Mouse (Mus musculus): Measurements from ENCODE around the gene Eya3. TPM values are rescaled to one million over a fixed set of nuclear protein-coding genes. Genes with fewer than 3 reads are reported as not detected.
"Not testable (repeated sequence)": the region's sequence is repeated elsewhere in the genome, so short reads cannot be mapped to it uniquely, and the experiment has no call there.

The Eya3 gene
- total and polyA plus RNA-seq, 2 experiments from 2014 or later = 8.3 to 18.7 TPM

- Histone ChIP-seq H3K27me3 (ENCODE audit: insufficient read depth, low read length) (0 out of 2 replicates have a peak, but pooled peaks cover 7% of the 10 kb centered on the region), H3K4me3 (ENCODE audit: low read length) (no peak overlapping the region), H3K4me1 (ENCODE audit: insufficient read depth, low read length) (peaks cover 7% of the 10 kb centered on the region; the same call in 1 of the 2 replicates), H3K4me2 (ENCODE audit: low read depth, low read length) (no peak overlapping the region), H3K9me3 (ENCODE audit: low read length) (no peaks in the 10 kb centered on the region), H3K9ac (replicated peaks; ENCODE audit: low read length) (no peak overlapping the region), H3K36me3 (ENCODE audit: insufficient read depth, low read length) (no peaks in the 10 kb centered on the region), H3K27ac (no peak overlapping the region)
- no peak for ATAC-seq
- TF ChIP-seq CTCF (IDR thresholded peaks at IDR 0.05; ENCODE audit: low read depth) = no peak
- 72% methylated on average over 3 of the region's 3 CpGs for WGBS
- DNase-seq (ENCODE audit: low spot score) = no peak
Measured at GRCm38 (mm10) chr4:132760296-132760695, 121.5 kb downstream of the Eya3 start.

- Histone ChIP-seq H3K36me3 (ENCODE audit: insufficient read depth, low read length) (no peaks in the 10 kb centered on the region), H3K27me3 (ENCODE audit: insufficient read depth, low read length) (0 out of 2 replicates have a peak, but pooled peaks cover 2% of the 10 kb centered on the region), H3K9me3 (ENCODE audit: low read length) (no peaks in the 10 kb centered on the region), H3K27ac (no peak overlapping the region), H3K9ac (replicated peaks; ENCODE audit: low read length) (no peak overlapping the region), H3K4me1 (ENCODE audit: insufficient read depth, low read length) (no peaks in the 10 kb centered on the region), H3K4me3 (ENCODE audit: low read length) (no peak overlapping the region), H3K4me2 (ENCODE audit: low read depth, low read length) (no peak overlapping the region)
- 69% methylated on average over 6 of the region's 6 CpGs for WGBS
- no peak for ATAC-seq
- DNase-seq (ENCODE audit: low spot score) = no peak
- no peak for TF ChIP-seq CTCF (IDR thresholded peaks at IDR 0.05; ENCODE audit: low read depth)
Measured at GRCm38 (mm10) chr4:132762602-132763001, 123.8 kb downstream of the Eya3 start.

GRCm38 (mm10) chr4:132763125-132763524 is 124.3 kb downstream of the Eya3 start:
- H3K9ac ChIP-seq (replicated peaks; ENCODE audit: low read length); H3K36me3 ChIP-seq (ENCODE audit: insufficient read depth, low read length); H3K27ac ChIP-seq; H3K4me3 ChIP-seq (ENCODE audit: low read length); DNase-seq (ENCODE audit: low spot score); ATAC-seq; H3K4me1 ChIP-seq (ENCODE audit: insufficient read depth, low read length); H3K9me3 ChIP-seq (ENCODE audit: low read length); H3K4me2 ChIP-seq (ENCODE audit: low read depth, low read length); H3K27me3 ChIP-seq (ENCODE audit: insufficient read depth, low read length): not testable (repeated sequence)
- WGBS = 80% methylated on average over 3 of the region's 3 CpGs

GRCm38 (mm10) chr4:132767914-132768876 is 129.4 kb downstream of the Eya3 start, which contains the start of gene Rpa2:
Gene Rpa2 (plus strand): TSS chr4:132768332.
- no peaks in the 10 kb centered on the region for H3K9me3 ChIP-seq (ENCODE audit: low read length)
- peak within 1 kb of the TSS; percentile 72 for H3K4me3 ChIP-seq (ENCODE audit: low read length)
- H3K9ac ChIP-seq (replicated peaks; ENCODE audit: low read length) = peak within 1 kb of the TSS; percentile 56
- H3K4me2 ChIP-seq (ENCODE audit: low read depth, low read length) = peak within 1 kb of the TSS; percentile 87
- H3K36me3 ChIP-seq (ENCODE audit: insufficient read depth, low read length) = peaks cover 5% of the 10 kb centered on the region
- under 1% methylated on average over 71 of the region's 71 CpGs for WGBS
- ATAC-seq (peak; percentile 98), DNase-seq (ENCODE audit: low spot score) (peak; percentile 100)
- H3K4me1 ChIP-seq (ENCODE audit: insufficient read depth, low read length) = 0 out of 2 replicates have a peak, but pooled peaks cover 6% of the 10 kb centered on the region
- peak; percentile 26 for TF ChIP-seq CTCF (IDR thresholded peaks at IDR 0.05; ENCODE audit: low read depth)
- no peaks in the 10 kb centered on the region for H3K27me3 ChIP-seq (ENCODE audit: insufficient read depth, low read length)
- H3K27ac ChIP-seq = peak within 1 kb of the TSS; percentile 42

GRCm38 (mm10) chr4:132771776-132772175 is 133.0 kb downstream of the Eya3 start:
- no peak for TF ChIP-seq CTCF (IDR thresholded peaks at IDR 0.05; ENCODE audit: low read depth)
- Histone ChIP-seq H3K4me2 (ENCODE audit: low read depth, low read length) (no peak overlapping the region), H3K4me1 (ENCODE audit: insufficient read depth, low read length) (0 out of 2 replicates have a peak, but pooled peaks cover 6% of the 10 kb centered on the region), H3K36me3 (ENCODE audit: insufficient read depth, low read length) (peaks cover 34% of the 10 kb centered on the region), H3K27me3 (ENCODE audit: insufficient read depth, low read length) (no peaks in the 10 kb centered on the region), H3K9ac (replicated peaks; ENCODE audit: low read length) (no peak overlapping the region), H3K9me3 (ENCODE audit: low read length) (no peaks in the 10 kb centered on the region), H3K4me3 (ENCODE audit: low read length) (no peak overlapping the region), H3K27ac (no peak overlapping the region)
- ATAC-seq (no peak), DNase-seq (ENCODE audit: low spot score) (no peak)
- WGBS = 93% methylated on average over 9 of the region's 9 CpGs

Other genes starting within 250 kb of the Eya3 start
- gene Phactr4, start 216.5 kb upstream of the Eya3 start, total RNA-seq (2014; rRNA removed) = 4.0 and 5.0 TPM in 2 replicates
- 5.2 and 5.4 TPM in 2 replicates for gene Phactr4, start 216.5 kb upstream of the Eya3 start, polyA plus RNA-seq (2015; fragmentation: Nextera tagmentation; extraction: Ambion mirVana)
- gene Med18, start 175.1 kb upstream of the Eya3 start, total RNA-seq (2014; rRNA removed) = 11.4 and 11.6 TPM in 2 replicates
- 12.1 and 13.8 TPM in 2 replicates for gene Med18, start 175.1 kb upstream of the Eya3 start, polyA plus RNA-seq (2015; fragmentation: Nextera tagmentation; extraction: Ambion mirVana)
- gene Sesn2, start 128.5 kb upstream of the Eya3 start, total RNA-seq (2014; rRNA removed) = 22.8 and 25.7 TPM in 2 replicates
- 18.3 and 19.9 TPM in 2 replicates for gene Sesn2, start 128.5 kb upstream of the Eya3 start, polyA plus RNA-seq (2015; fragmentation: Nextera tagmentation; extraction: Ambion mirVana)
- gene Atpif1, start 105.3 kb upstream of the Eya3 start, total RNA-seq (2014; rRNA removed) = 341 and 518 TPM in 2 replicates
- 1,637 and 1,748 TPM in 2 replicates for gene Atpif1, start 105.3 kb upstream of the Eya3 start, polyA plus RNA-seq (2015; fragmentation: Nextera tagmentation; extraction: Ambion mirVana)
- gene Dnajc8, start 103.4 kb upstream of the Eya3 start, total RNA-seq (2014; rRNA removed) = 64.6 and 95.5 TPM in 2 replicates
- gene Dnajc8, start 103.4 kb upstream of the Eya3 start, polyA plus RNA-seq (2015; fragmentation: Nextera tagmentation; extraction: Ambion mirVana) = 142 and 162 TPM in 2 replicates
- gene Ptafr, start 74.9 kb upstream of the Eya3 start, total RNA-seq (2014; rRNA removed) = 0.32 and 0.63 TPM in 2 replicates
- gene Ptafr, start 74.9 kb upstream of the Eya3 start, polyA plus RNA-seq (2015; fragmentation: Nextera tagmentation; extraction: Ambion mirVana) = 0.61 and 0.64 TPM in 2 replicates
- gene Xkr8, start 93.6 kb downstream of the Eya3 start, total RNA-seq (2014; rRNA removed) = 5.6 and 6.2 TPM in 2 replicates
- 5.0 and 7.3 TPM in 2 replicates for gene Xkr8, start 93.6 kb downstream of the Eya3 start, polyA plus RNA-seq (2015; fragmentation: Nextera tagmentation; extraction: Ambion mirVana)
- gene Smpdl3b, start 118.3 kb downstream of the Eya3 start, total RNA-seq (2014; rRNA removed) = 0.47 and 1.0 TPM in 2 replicates
- 0.98 and 1.4 TPM in 2 replicates for gene Smpdl3b, start 118.3 kb downstream of the Eya3 start, polyA plus RNA-seq (2015; fragmentation: Nextera tagmentation; extraction: Ambion mirVana)
- gene Rpa2, start 129.3 kb downstream of the Eya3 start, total RNA-seq (2014; rRNA removed) = 30.9 and 31.9 TPM in 2 replicates
- 37.5 and 42.4 TPM in 2 replicates for gene Rpa2, start 129.3 kb downstream of the Eya3 start, polyA plus RNA-seq (2015; fragmentation: Nextera tagmentation; extraction: Ambion mirVana)
- gene Themis2, start 157.4 kb downstream of the Eya3 start, total RNA-seq (2014; rRNA removed) = 0.78 and 0.79 TPM in 2 replicates
- 0.28 and 0.35 TPM in 2 replicates for gene Themis2, start 157.4 kb downstream of the Eya3 start, polyA plus RNA-seq (2015; fragmentation: Nextera tagmentation; extraction: Ambion mirVana)
- 47.3 and 55.8 TPM in 2 replicates for gene Ppp1r8, start 204.2 kb downstream of the Eya3 start, total RNA-seq (2014; rRNA removed)
- 41.5 and 42.8 TPM in 2 replicates for gene Ppp1r8, start 204.2 kb downstream of the Eya3 start, polyA plus RNA-seq (2015; fragmentation: Nextera tagmentation; extraction: Ambion mirVana)
- gene Stx12, start 245.5 kb downstream of the Eya3 start, total RNA-seq (2014; rRNA removed) = 107 TPM in 2 replicates
- gene Stx12, start 245.5 kb downstream of the Eya3 start, polyA plus RNA-seq (2015; fragmentation: Nextera tagmentation; extraction: Ambion mirVana) = 136 and 137 TPM in 2 replicates

Data from hindbrain, postnatal 0 days (tissue).